Mouse (Mus musculus) adrenal gland, postnatal 0 days (tissue): ENCODE results near the gene Scp2d1. TPM values are rescaled to one million over a fixed set of nuclear protein-coding genes. Genes with fewer than 3 reads are reported as not detected.

Experiments
- polyA plus RNA-seq: library from polyadenylated mRNA; unstranded; fragments of >200 nt; fragmentation: Nextera tagmentation; extraction: Ambion mirVana; gene quantifications from 2 replicates; pipeline ENCODE4 v1.2.1, GENCODE M21; 2015

Gene Scp2d1
- polyA plus RNA-seq, result not detected in 2 replicates

GRCm38 (mm10) chr2:144823356-144823755, at the start of gene Scp2d1:
Scp2d1 (plus strand) TSS chr2:144823656.

Other genes with a start within 250 kb of the Scp2d1 start
- 109 and 118 TPM in 2 replicates for gene Smim26, start 229.6 kb upstream of the Scp2d1 start, polyA plus RNA-seq
- 42.7 and 47.5 TPM in 2 replicates for gene Dtd1, start 223.8 kb upstream of the Scp2d1 start, polyA plus RNA-seq